In genomic region chr11:120220963-120221827, GRCm38 (mm10) we compare ENCODE assay signal across 11 mouse cellular contexts. TPM values are rescaled to one million over a fixed set of nuclear protein-coding genes. Genes with fewer than 3 reads are reported as not detected.
A peak's percentile ranks its signal among the peaks of the same experiment; 100 is the strongest.
DNase-seq lines count a peak whose midpoint lies in the region; ATAC-seq and TF ChIP-seq lines count a peak whose summit lies in the region.
"Had no signal": no experiment of that assay in that cellular context is flagged by ENCODE, and none has a peak within 500 bp of the region (broad histone marks: within the 10 kb centered on the region; RNA-seq: fewer than 3 reads in every experiment).

No protein-coding gene starts in this region.

- H3K4me3 ChIP-seq in heart, embryonic 15.5 days: peak overlapping the region; percentile 5
- no peak overlapping the region for H3K4me3 ChIP-seq in midbrain, embryonic 11.5 days (ENCODE audit: low read depth, low read length)
- H3K4me3 ChIP-seq in midbrain, embryonic 16.5 days (ENCODE audit: low read depth, low read length): no peak overlapping the region
- H3K4me3 ChIP-seq in hindbrain, postnatal 0 days (ENCODE audit: low read length): no peak overlapping the region
- H3K4me3 ChIP-seq in stomach, embryonic 15.5 days (replicated peaks): no peak overlapping the region

- no peak for TF ChIP-seq CTCF in hindbrain, postnatal 0 days (IDR thresholded peaks at IDR 0.05; ENCODE audit: low read depth)

- H3K4me1 ChIP-seq in heart, embryonic 15.5 days (replicated peaks): peaks cover 81% of the 10 kb centered on the region
- peaks cover 65% of the 10 kb centered on the region for H3K4me1 ChIP-seq in midbrain, embryonic 11.5 days (ENCODE audit: control insufficient read depth, insufficient read depth, low read length)
- H3K4me1 ChIP-seq in midbrain, embryonic 16.5 days (ENCODE audit: control insufficient read depth, insufficient read depth, low read length): peaks cover 45% of the 10 kb centered on the region
- H3K4me1 ChIP-seq in hindbrain, postnatal 0 days (ENCODE audit: insufficient read depth, low read length): peaks cover 47% of the 10 kb centered on the region
- H3K4me1 ChIP-seq in stomach, embryonic 15.5 days: peaks cover 58% of the 10 kb centered on the region

- no peaks in the 10 kb centered on the region for H3K36me3 ChIP-seq in heart, embryonic 15.5 days
- no peaks in the 10 kb centered on the region for H3K36me3 ChIP-seq in midbrain, embryonic 11.5 days (ENCODE audit: control insufficient read depth, insufficient read depth, low read length)
- H3K36me3 ChIP-seq in midbrain, embryonic 16.5 days (ENCODE audit: control insufficient read depth, insufficient read depth, low read length): no peaks in the 10 kb centered on the region
- no peaks in the 10 kb centered on the region for H3K36me3 ChIP-seq in hindbrain, postnatal 0 days (ENCODE audit: insufficient read depth, low read length)
- no peaks in the 10 kb centered on the region for H3K36me3 ChIP-seq in stomach, embryonic 15.5 days

- DNase-seq in heart, postnatal 4 days: no peak
- peak; percentile 86 for DNase-seq in midbrain, embryonic 11.5 days (ENCODE audit: low spot score, missing footprints)
- no peak for DNase-seq in hindbrain, postnatal 0 days (ENCODE audit: low spot score)
- DNase-seq in gastrocnemius, postnatal 14 days: no peak
- no peak for DNase-seq in T-cell, adult 2 months (ENCODE audit: low spot score)
- DNase-seq: adrenal gland, adult 8-10 months; cerebellum, adult 8-10 months; right cerebral cortex, postnatal 25 days had no signal

- no peak for ATAC-seq in heart, embryonic 15.5 days (replicated peaks; ENCODE audit: insufficient number of reproducible peaks, insufficient read depth, low FRiP score, low read depth)
- ATAC-seq in midbrain, embryonic 11.5 days (ENCODE audit: low FRiP score): no peak
- ATAC-seq in midbrain, embryonic 16.5 days: no peak
- no peak for ATAC-seq in hindbrain, postnatal 0 days
- ATAC-seq in stomach, embryonic 15.5 days (ENCODE audit: insufficient read depth, low FRiP score, low read depth): no peak

- no peaks in the 10 kb centered on the region for H3K9me3 ChIP-seq in heart, embryonic 15.5 days (replicated peaks)
- H3K9me3 ChIP-seq in midbrain, embryonic 11.5 days (ENCODE audit: control insufficient read depth, low read length): no peaks in the 10 kb centered on the region
- H3K9me3 ChIP-seq in midbrain, embryonic 16.5 days (replicated peaks; ENCODE audit: control insufficient read depth, low read length, poor library complexity, severe bottlenecking): no peaks in the 10 kb centered on the region
- H3K9me3 ChIP-seq in hindbrain, postnatal 0 days (ENCODE audit: low read length): no peaks in the 10 kb centered on the region
- no peaks in the 10 kb centered on the region for H3K9me3 ChIP-seq in stomach, embryonic 15.5 days

- peak overlapping the region; percentile 34; the same call in 1 of the 2 replicates for H3K9ac ChIP-seq in heart, embryonic 15.5 days
- H3K9ac ChIP-seq in midbrain, embryonic 11.5 days (ENCODE audit: low read length): no peak overlapping the region
- H3K9ac ChIP-seq in midbrain, embryonic 16.5 days (ENCODE audit: low read depth, low read length): no peak overlapping the region
- H3K9ac ChIP-seq in hindbrain, postnatal 0 days (replicated peaks; ENCODE audit: low read length): no peak overlapping the region
- H3K9ac ChIP-seq in stomach, embryonic 15.5 days: no peak overlapping the region

- H3K4me2 ChIP-seq in heart, embryonic 15.5 days: peak overlapping the region; percentile 9; the same call in 1 of the 2 replicates
- H3K4me2 ChIP-seq in midbrain, embryonic 11.5 days: no peak overlapping the region
- H3K4me2 ChIP-seq in midbrain, embryonic 16.5 days (ENCODE audit: low read length): no peak overlapping the region
- H3K4me2 ChIP-seq in hindbrain, postnatal 0 days (ENCODE audit: low read depth, low read length): no peak overlapping the region
- H3K4me2 ChIP-seq in stomach, embryonic 15.5 days: no peak overlapping the region

- no peaks in the 10 kb centered on the region for H3K27me3 ChIP-seq in heart, embryonic 15.5 days
- no peaks in the 10 kb centered on the region for H3K27me3 ChIP-seq in midbrain, embryonic 11.5 days (ENCODE audit: control insufficient read depth, insufficient read depth, low read length)
- no peaks in the 10 kb centered on the region for H3K27me3 ChIP-seq in midbrain, embryonic 16.5 days (ENCODE audit: control insufficient read depth, insufficient read depth, low read depth, low read length)
- H3K27me3 ChIP-seq in hindbrain, postnatal 0 days (ENCODE audit: insufficient read depth, low read length): no peaks in the 10 kb centered on the region
- no peaks in the 10 kb centered on the region for H3K27me3 ChIP-seq in stomach, embryonic 15.5 days (replicated peaks)

- intact Hi-C loops in gastrocnemius, postnatal 14 days (cut with DNase I; ENCODE audit: low total_unique reads): no loop called here

- peak overlapping the region; percentile 59 for H3K27ac ChIP-seq in heart, embryonic 15.5 days
- H3K27ac ChIP-seq in midbrain, embryonic 11.5 days (ENCODE audit: low read depth, low read length): no peak overlapping the region
- no peak overlapping the region for H3K27ac ChIP-seq in midbrain, embryonic 16.5 days (ENCODE audit: low read length)
- 0 out of 2 replicates have a peak overlapping the region, but pooled peaks have one; percentile 54 for H3K27ac ChIP-seq in hindbrain, postnatal 0 days
- peak overlapping the region; percentile 54; the same call in 1 of the 2 replicates for H3K27ac ChIP-seq in stomach, embryonic 15.5 days

- WGBS in heart, embryonic 15.5 days: 44% methylated on average over 12 of the region's 12 CpGs
- WGBS in midbrain, embryonic 11.5 days: 62% methylated on average over 12 of the region's 12 CpGs
- WGBS in midbrain, embryonic 16.5 days: 47% methylated on average over 12 of the region's 12 CpGs
- 56% methylated on average over 12 of the region's 12 CpGs for WGBS in hindbrain, postnatal 0 days
- 49% methylated on average over 12 of the region's 12 CpGs for WGBS in stomach, embryonic 15.5 days

RNA-seq across cellular contexts. Expression of gene Bahcc1, which starts 11.6 kb away (rescaled TPM):
- polyA plus RNA-seq in heart, embryonic 15.5 days (2015; fragmentation: Nextera tagmentation; extraction: Ambion mirVana): 4.2 and 5.7 TPM in 2 replicates
- 10 to 100 TPM; 14.1 to 16.5 TPM for total RNA-seq in heart, postnatal 4 days (2021)
- 17.6 and 20.6 TPM in 2 replicates for polyA plus RNA-seq in midbrain, embryonic 11.5 days (2014; fragmentation: Nextera tagmentation; extraction: Ambion mirVana)
- 9.7 and 13.7 TPM in 2 replicates for polyA plus RNA-seq in midbrain, embryonic 16.5 days (2015; fragmentation: Nextera tagmentation; extraction: Ambion mirVana)
- 31.1 and 43.1 TPM in 2 replicates for total RNA-seq in hindbrain, postnatal 0 days (2014; rRNA removed)
- polyA plus RNA-seq in hindbrain, postnatal 0 days (2015; fragmentation: Nextera tagmentation; extraction: Ambion mirVana): 8.8 and 9.1 TPM in 2 replicates
- polyA plus RNA-seq in stomach, embryonic 15.5 days (2015; fragmentation: Nextera tagmentation; extraction: Ambion mirVana): 7.2 and 7.9 TPM in 2 replicates
- total RNA-seq in gastrocnemius, postnatal 14 days (2021): 1 to 10 TPM; 3.4 to 8.1 TPM

Comparison
In these comparisons a context has a peak if more than half of its experiments do, and no peak if none do; other contexts are left out.
1. H3K27ac ChIP-seq: peak in heart, embryonic 15.5 days (single experiment), hindbrain, postnatal 0 days (single experiment) and stomach, embryonic 15.5 days (single experiment); none in midbrain, embryonic 11.5 days (single experiment) and midbrain, embryonic 16.5 days (single experiment).